Mouse (Mus musculus) forebrain, embryonic 16.5 days (tissue): ENCODE results near the gene Sept8. TPM values are rescaled to one million over a fixed set of nuclear protein-coding genes. Genes with fewer than 3 reads are reported as not detected.

Experiments
- ATAC-seq: fragments of 200-750 bp; cut with Nextera tagmentation; 2 replicates; pipeline ENCODE4 v1.8.0; 2017; ENCODE audit warnings: mild to moderate bottlenecking, moderate library complexity
- H3K27ac ChIP-seq: fragments of 300-500 bp; sonication (generic); 2 replicates; pipeline ENCODE4 v1.5.1; 2014; ENCODE audit warnings: low read length, control low read depth
- H3K27me3 ChIP-seq: fragments of 300-500 bp; sonication (generic); replicated peaks from 2 replicates; pipeline ENCODE4 v1.6.1; 2014; ENCODE audit warnings: low read length; ENCODE audit not compliant: control insufficient read depth, insufficient read depth
- H3K36me3 ChIP-seq: fragments of 300-500 bp; sonication (generic); 2 replicates; pipeline ENCODE4 v1.6.1; 2014; ENCODE audit not compliant: control insufficient read depth, insufficient read depth
- H3K4me1 ChIP-seq: fragments of 300-500 bp; sonication (generic); replicated peaks from 2 replicates; pipeline ENCODE4 v1.6.1; 2014; ENCODE audit warnings: low read length; ENCODE audit not compliant: control insufficient read depth, insufficient read depth
- H3K4me2 ChIP-seq: fragments of 300-500 bp; sonication (generic); 2 replicates; pipeline ENCODE4 v1.6.1; 2014; ENCODE audit warnings: mild to moderate bottlenecking, low read length, control low read depth
- H3K4me3 ChIP-seq: fragments of 300-500 bp; sonication (generic); replicated peaks from 2 replicates; pipeline ENCODE4 v1.5.1; 2014; ENCODE audit warnings: mild to moderate bottlenecking, low read length, control low read depth
- H3K9ac ChIP-seq: fragments of 300-500 bp; sonication (generic); replicated peaks from 2 replicates; pipeline ENCODE4 v1.6.1; 2014; ENCODE audit warnings: low read depth, low read length, control low read depth
- H3K9me3 ChIP-seq: fragments of 300-500 bp; sonication (generic); 2 replicates; pipeline ENCODE4 v1.6.1; 2016; ENCODE audit warnings: low read length; ENCODE audit not compliant: control insufficient read depth
- WGBS: fragments of 180-500 bp; shearing (Covaris S2); extraction: QIAGEN DNeasy Blood & Tissue Kit; methylation state at CpG from one replicate; pipeline ENCODE4 v1.1.7; 2014; 5-methylcytosine and 5-hydroxymethylcytosine counted together
- polyA plus RNA-seq: library from polyadenylated mRNA; unstranded; fragments of >200 nt; fragmentation: Nextera tagmentation; extraction: Ambion mirVana; gene quantifications from 2 replicates; pipeline ENCODE4 v1.2.1, GENCODE M21; 2015

The Sept8 gene
- polyA plus RNA-seq, 1 experiment from 2014 or later: 23.3 TPM

GRCm38 (mm10) chr11:53491954-53492401, 27.1 kb upstream of the Sept8 start:
- Histone ChIP-seq H3K36me3 (no peaks in the 10 kb centered on the region), H3K9ac (no peak overlapping the region), H3K4me2 (no peak overlapping the region), H3K27ac (no peak overlapping the region), H3K4me3 (no peak overlapping the region), H3K9me3 (no peaks in the 10 kb centered on the region), H3K27me3 (no peaks in the 10 kb centered on the region), H3K4me1 (peaks cover 9% of the 10 kb centered on the region; the same call in 1 of the 2 replicates)
- peak; percentile 45; the same call in 1 of the 2 replicates for ATAC-seq
- 2% methylated on average over 8 of the region's 8 CpGs for WGBS

- no peaks in the 10 kb centered on the region for H3K9me3 ChIP-seq
- H3K27me3 ChIP-seq: no peaks in the 10 kb centered on the region
- ATAC-seq: no peak
- H3K9ac ChIP-seq: no peak overlapping the region
- H3K36me3 ChIP-seq: no peaks in the 10 kb centered on the region
- WGBS: 23% methylated on average over 3 of the region's 3 CpGs
- no peak overlapping the region for H3K4me2 ChIP-seq
- no peak overlapping the region for H3K4me3 ChIP-seq
- H3K27ac ChIP-seq: no peak overlapping the region
- peaks cover 11% of the 10 kb centered on the region; the same call in 1 of the 2 replicates for H3K4me1 ChIP-seq
Observed at GRCm38 (mm10) chr11:53493243-53493955, 25.7 kb upstream of the Sept8 start.

GRCm38 (mm10) chr11:53495417-53495816, 23.6 kb upstream of the Sept8 start:
- Histone ChIP-seq H3K4me3 (no peak overlapping the region), H3K27ac (peak overlapping the region; percentile 13; the same call in 1 of the 2 replicates), H3K27me3 (no peaks in the 10 kb centered on the region), H3K9ac (no peak overlapping the region), H3K36me3 (no peaks in the 10 kb centered on the region), H3K4me1 (peaks cover 12% of the 10 kb centered on the region; the same call in 1 of the 2 replicates), H3K4me2 (no peak overlapping the region), H3K9me3 (no peaks in the 10 kb centered on the region)
- ATAC-seq: no peak
- 4% methylated on average over 6 of the region's 6 CpGs for WGBS

GRCm38 (mm10) chr11:53496946-53497345, 22.1 kb upstream of the Sept8 start:
- H3K9me3 ChIP-seq: no peaks in the 10 kb centered on the region
- WGBS: 56% methylated on average over 6 of the region's 6 CpGs
- peaks cover 14% of the 10 kb centered on the region; the same call in 1 of the 2 replicates for H3K4me1 ChIP-seq
- ATAC-seq: peak; percentile 36; the same call in 1 of the 2 replicates
- H3K27me3 ChIP-seq: no peaks in the 10 kb centered on the region
- H3K9ac ChIP-seq: no peak overlapping the region
- no peak overlapping the region for H3K4me3 ChIP-seq
- no peaks in the 10 kb centered on the region for H3K36me3 ChIP-seq
- H3K4me2 ChIP-seq: no peak overlapping the region
- H3K27ac ChIP-seq: no peak overlapping the region

- H3K36me3 ChIP-seq: no peaks in the 10 kb centered on the region
- no peak for ATAC-seq
- H3K27ac ChIP-seq: no peak overlapping the region
- H3K9ac ChIP-seq: no peak overlapping the region
- no peaks in the 10 kb centered on the region for H3K27me3 ChIP-seq
- no peak overlapping the region for H3K4me3 ChIP-seq
- H3K4me2 ChIP-seq: no peak overlapping the region
- 6% methylated on average over 11 of the region's 11 CpGs for WGBS
- no peaks in the 10 kb centered on the region for H3K9me3 ChIP-seq
- peaks cover 17% of the 10 kb centered on the region; the same call in 1 of the 2 replicates for H3K4me1 ChIP-seq
Observed at GRCm38 (mm10) chr11:53500569-53500968, 18.5 kb upstream of the Sept8 start.

- Histone ChIP-seq H3K4me3 (no peak overlapping the region), H3K9me3 (no peaks in the 10 kb centered on the region), H3K4me1 (peaks cover 9% of the 10 kb centered on the region; the same call in 1 of the 2 replicates), H3K36me3 (no peaks in the 10 kb centered on the region), H3K27me3 (no peaks in the 10 kb centered on the region), H3K9ac (no peak overlapping the region), H3K4me2 (no peak overlapping the region), H3K27ac (no peak overlapping the region)
- no peak for ATAC-seq
- WGBS: 78% methylated on average over 8 of the region's 8 CpGs
Observed at GRCm38 (mm10) chr11:53502039-53502765, 16.9 kb upstream of the Sept8 start.

GRCm38 (mm10) chr11:53503738-53504137, 15.3 kb upstream of the Sept8 start:
- Histone ChIP-seq H3K36me3 (no peaks in the 10 kb centered on the region), H3K4me2 (no peak overlapping the region), H3K9ac (no peak overlapping the region), H3K9me3 (no peaks in the 10 kb centered on the region), H3K27me3 (no peaks in the 10 kb centered on the region), H3K27ac (no peak overlapping the region), H3K4me3 (no peak overlapping the region), H3K4me1 (peaks cover 9% of the 10 kb centered on the region; the same call in 1 of the 2 replicates)
- ATAC-seq: no peak
- 89% methylated on average over 5 of the region's 5 CpGs for WGBS

- Histone ChIP-seq H3K4me3 (no peak overlapping the region), H3K36me3 (no peaks in the 10 kb centered on the region), H3K27me3 (no peaks in the 10 kb centered on the region), H3K4me1 (peaks cover 9% of the 10 kb centered on the region; the same call in 1 of the 2 replicates), H3K9ac (no peak overlapping the region), H3K9me3 (no peaks in the 10 kb centered on the region), H3K4me2 (no peak overlapping the region), H3K27ac (no peak overlapping the region)
- no peak for ATAC-seq
- 89% methylated on average over 8 of the region's 8 CpGs for whole genome bisulfite sequencing
Observed at GRCm38 (mm10) chr11:53504376-53504775, 14.7 kb upstream of the Sept8 start.

- H3K4me1 ChIP-seq: peaks cover 12% of the 10 kb centered on the region; the same call in 1 of the 2 replicates
- peak; percentile 61 for ATAC-seq
- WGBS: 49% methylated on average over 5 of the region's 5 CpGs
- H3K27me3 ChIP-seq: no peaks in the 10 kb centered on the region
- H3K9me3 ChIP-seq: no peaks in the 10 kb centered on the region
- no peaks in the 10 kb centered on the region for H3K36me3 ChIP-seq
- no peak overlapping the region for H3K4me2 ChIP-seq
- H3K9ac ChIP-seq: no peak overlapping the region
- H3K4me3 ChIP-seq: no peak overlapping the region
- no peak overlapping the region for H3K27ac ChIP-seq
Observed at GRCm38 (mm10) chr11:53505026-53505663, 13.9 kb upstream of the Sept8 start.
